Mouse (Mus musculus): ENCODE results near the gene Qser1. TPM values are rescaled to one million over a fixed set of nuclear protein-coding genes. Genes with fewer than 3 reads are reported as not detected.
A peak's percentile ranks its signal among the peaks of the same experiment; 100 is the strongest.

Gene Qser1
- 3.9 and 5.2 TPM in 2 replicates for total RNA-seq (2012; rRNA removed)
- polyA plus RNA-seq (2012; ENCODE audit: insufficient read depth in 1 of 2, insufficient read length in 2 of 2, low read depth in 1 of 2, low replicate concordance in 2 of 2, missing spikeins in 1 of 2): 10 to 100 TPM in 1 of 2 experiments, not detected in 1; 14.5 TPM

GRCm38 (mm10) chr2:104816371-104816827, at the start of gene Qser1:
Gene Qser1 (minus strand): TSS chr2:104816760.
- Histone ChIP-seq H3K36me3 (ENCODE audit: control insufficient read depth in 1 of 2, insufficient read depth in 2 of 2, low read length in 2 of 2) (peaks cover 0 to 19% of the 10 kb centered on the region in 2 experiments; a peak in 2 of 4 replicates), H3K4me3 (ENCODE audit: control insufficient read depth in 1 of 2, insufficient read depth in 1 of 2, low read depth in 2 of 2, low read length in 2 of 2) (peak within 1 kb of the TSS; percentile 84 to 98)

GRCm38 (mm10) chr2:104864176-104864860, 47.8 kb upstream of the Qser1 start:
- no peak for TF ChIP-seq CHD1 (IDR thresholded peaks at IDR 0.05; ENCODE audit: low read depth, low read length)
- TF ChIP-seq ETS1 (IDR thresholded peaks at IDR 0.05; ENCODE audit: low read depth, low read length): no peak
- TF ChIP-seq GATA1 (IDR thresholded peaks at IDR 0.05; ENCODE audit: low read depth, low read length): no peak
- no peak for TF ChIP-seq POLR2AphosphoS5 (IDR thresholded peaks at IDR 0.05; ENCODE audit: borderline replicate concordance, low read depth, low read length)
- no peak for TF ChIP-seq ELF1 (IDR thresholded peaks at IDR 0.05; ENCODE audit: low read depth, low read length)
- TF ChIP-seq USF1 (IDR thresholded peaks at IDR 0.05; ENCODE audit: low read depth, low read length): no peak
- no peak for TF ChIP-seq CTCF (IDR thresholded peaks at IDR 0.05 in 2 of 3, conservative IDR thresholded peaks at IDR 0.05 in 1 of 3; ENCODE audit: control insufficient read depth in 1 of 3, insufficient read depth in 1 of 3, low read depth in 2 of 3, low read length in 3 of 3, poor library complexity in 1 of 3, severe bottlenecking in 1 of 3)
- no peak for TF ChIP-seq RAD21 (IDR thresholded peaks at IDR 0.05; ENCODE audit: low read depth, low read length)
- no peak for TF ChIP-seq USF2 (IDR thresholded peaks at IDR 0.05; ENCODE audit: borderline replicate concordance in 1 of 2, insufficient read depth in 1 of 2, low read depth in 1 of 2, low read length in 2 of 2)
- Histone ChIP-seq H3K4me1 (ENCODE audit: control insufficient read depth in 1 of 2, insufficient read depth in 2 of 2, low read length in 2 of 2) (no peaks in the 10 kb centered on the region), H3K79me2 (ENCODE audit: control insufficient read depth, insufficient read depth, low read length, poor library complexity) (no peaks in the 10 kb centered on the region), H3K36me3 (ENCODE audit: control insufficient read depth in 1 of 2, insufficient read depth in 2 of 2, low read length in 2 of 2) (no peaks in the 10 kb centered on the region), H3K9me3 (replicated peaks; ENCODE audit: insufficient read depth, low read length) (no peaks in the 10 kb centered on the region), H3K9ac (ENCODE audit: control insufficient read depth, low read depth, low read length, poor library complexity, severe bottlenecking) (no peak overlapping the region), H3K4me3 (ENCODE audit: control insufficient read depth in 1 of 2, insufficient read depth in 1 of 2, low read depth in 2 of 2, low read length in 2 of 2) (no peak overlapping the region), H3K27me3 (ENCODE audit: control insufficient read depth in 1 of 2, insufficient read depth in 2 of 2, low read length in 2 of 2) (peaks cover 2 to 4% of the 10 kb centered on the region in 2 experiments; a peak in 2 of 4 replicates), H3K27ac (ENCODE audit: control insufficient read depth, low read depth, low read length) (no peak overlapping the region)
- DNase-seq (ENCODE audit: low read depth, low spot score): no peak

More at GRCm38 (mm10) chr2:104816371-104816827, at the start of gene Qser1:
- H3K9me3 ChIP-seq (replicated peaks; ENCODE audit: insufficient read depth, low read length): no peaks in the 10 kb centered on the region
- peak within 1 kb of the TSS; percentile 88 for H3K27ac ChIP-seq (ENCODE audit: control insufficient read depth, low read depth, low read length)
- no peaks in the 10 kb centered on the region for H3K27me3 ChIP-seq (ENCODE audit: control insufficient read depth in 1 of 2, insufficient read depth in 2 of 2, low read length in 2 of 2)
- H3K9ac ChIP-seq (ENCODE audit: control insufficient read depth, low read depth, low read length, poor library complexity, severe bottlenecking): peak within 1 kb of the TSS; percentile 99
- no peak for DNase-seq (ENCODE audit: low read depth, low spot score)
- H3K4me1 ChIP-seq (ENCODE audit: control insufficient read depth in 1 of 2, insufficient read depth in 2 of 2, low read length in 2 of 2): peaks cover 7 to 10% of the 10 kb centered on the region in 2 experiments
- H3K79me2 ChIP-seq (ENCODE audit: control insufficient read depth, insufficient read depth, low read length, poor library complexity): peaks cover 31% of the 10 kb centered on the region
- TF ChIP-seq MAZ (IDR thresholded peaks at IDR 0.05; ENCODE audit: low read depth, low read length): no peak
- no peak for TF ChIP-seq MYB (IDR thresholded peaks at IDR 0.05; ENCODE audit: low read depth, low read length)
- no peak for TF ChIP-seq NELFE (IDR thresholded peaks at IDR 0.05; ENCODE audit: low read depth, low read length)
- TF ChIP-seq EP300 (IDR thresholded peaks at IDR 0.05; ENCODE audit: low read depth in 1 of 2, low read length in 2 of 2): no peak
- TF ChIP-seq ETS1 (IDR thresholded peaks at IDR 0.05; ENCODE audit: low read depth, low read length): no peak
- TF ChIP-seq GABPA (IDR thresholded peaks at IDR 0.05; ENCODE audit: low read depth, low read length): no peak
- no peak for TF ChIP-seq ZC3H11A (IDR thresholded peaks at IDR 0.05; ENCODE audit: low read depth, low read length)
- no peak for TF ChIP-seq JUND (IDR thresholded peaks at IDR 0.05; ENCODE audit: low read depth, low read length)
- TF ChIP-seq MAFK (IDR thresholded peaks at IDR 0.05; ENCODE audit: borderline replicate concordance, low read depth, low read length): no peak
- no peak for TF ChIP-seq BHLHE40 (IDR thresholded peaks at IDR 0.05; ENCODE audit: borderline replicate concordance, low read depth, low read length)
- TF ChIP-seq POLR2AphosphoS5 (IDR thresholded peaks at IDR 0.05; ENCODE audit: borderline replicate concordance, low read depth, low read length): no peak
- no peak; a peak in 2 of 4 replicates for TF ChIP-seq POLR2A (IDR thresholded peaks at IDR 0.05; ENCODE audit: control insufficient read depth in 1 of 2, insufficient read depth in 1 of 2, low read depth in 1 of 2, low read length in 2 of 2, poor library complexity in 1 of 2)
- TF ChIP-seq MAX (IDR thresholded peaks at IDR 0.05; ENCODE audit: low read length): no peak
- no peak for TF ChIP-seq UBTF (IDR thresholded peaks at IDR 0.05; ENCODE audit: borderline replicate concordance, insufficient read depth, low read depth, low read length)
- no peak for TF ChIP-seq ELF1 (IDR thresholded peaks at IDR 0.05; ENCODE audit: low read depth, low read length)
